Mouse (Mus musculus): Measurements from ENCODE around the gene Repin1. TPM values are rescaled to one million over a fixed set of nuclear protein-coding genes. Genes with fewer than 3 reads are reported as not detected.

Repin1 gene
- polyA plus RNA-seq, 1 experiment, result 15.3 TPM

DNA sequence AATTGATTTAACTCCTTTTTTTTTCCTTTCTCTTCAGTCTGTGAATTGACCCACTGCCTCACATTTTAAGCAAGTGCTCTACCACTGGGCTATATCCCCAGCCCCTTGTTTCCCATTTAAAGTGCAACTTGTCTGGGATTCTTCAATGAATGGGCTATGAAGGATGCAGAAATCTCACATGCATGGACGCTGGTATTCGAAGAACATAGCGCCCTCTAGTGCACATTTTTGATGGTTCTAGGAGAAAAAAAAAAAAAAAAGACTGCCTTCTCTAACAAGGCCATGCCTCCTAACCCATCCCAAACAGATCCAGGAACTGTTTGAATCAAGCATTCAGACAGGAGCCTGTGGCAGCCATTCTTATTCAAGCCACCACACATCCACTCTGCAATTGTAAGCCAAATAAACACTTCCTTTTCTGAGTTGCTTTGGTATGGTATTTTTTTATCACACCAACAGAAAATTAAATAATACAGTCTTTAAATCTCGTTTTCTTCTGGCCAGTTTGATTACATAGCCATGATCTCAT lies 49.1 kb downstream of the Repin1 start:
- no peak overlapping the region for H3K4me2 ChIP-seq (ENCODE audit: low read depth)
- H3K4me3 ChIP-seq, result no peak overlapping the region
- TF ChIP-seq REST (IDR thresholded peaks at IDR 0.05; ENCODE audit: insufficient read depth, insufficient read length), result no peak
- no peak for TF ChIP-seq TCF3 (IDR thresholded peaks at IDR 0.05; ENCODE audit: insufficient read length, low read depth)
- TF ChIP-seq CEBPB (IDR thresholded peaks at IDR 0.05; ENCODE audit: insufficient read depth, poor library complexity, severe bottlenecking), result no peak
- TF ChIP-seq TCF12 (IDR thresholded peaks at IDR 0.05; ENCODE audit: insufficient read depth, poor library complexity, severe bottlenecking), result no peak
- TF ChIP-seq POLR2A (IDR thresholded peaks at IDR 0.05; ENCODE audit: insufficient read length, low read depth), result no peak
- no peak for TF ChIP-seq E2F4 (IDR thresholded peaks at IDR 0.05; ENCODE audit: insufficient read depth)
- TF ChIP-seq POLR2AphosphoS2 (IDR thresholded peaks at IDR 0.05; ENCODE audit: insufficient read length, low read depth), result no peak
- TF ChIP-seq MYOD1 (IDR thresholded peaks at IDR 0.05; ENCODE audit: control insufficient read depth in 1 of 3, insufficient read length in 2 of 3, low read depth in 2 of 3), result no peak
- TF ChIP-seq SRF (IDR thresholded peaks at IDR 0.05; ENCODE audit: control insufficient read depth, insufficient read length, low read depth), result no peak
- TF ChIP-seq MAX (IDR thresholded peaks at IDR 0.05; ENCODE audit: low read depth), result no peak
- TF ChIP-seq MYOG (IDR thresholded peaks at IDR 0.05; ENCODE audit: control insufficient read depth in 1 of 3, insufficient read depth in 1 of 3, insufficient read length in 2 of 3, low read depth in 2 of 3), result no peak
- no peak for TF ChIP-seq USF1 (IDR thresholded peaks at IDR 0.05; ENCODE audit: low read depth)
- H3ac ChIP-seq (ENCODE audit: control insufficient read depth, insufficient read length), result no peak overlapping the region
- no peaks in the 10 kb centered on the region for H3K79me2 ChIP-seq (ENCODE audit: control insufficient read depth, insufficient read depth)
- peaks cover 6% of the 10 kb centered on the region for H3K27me3 ChIP-seq (ENCODE audit: control insufficient read depth, insufficient read depth, insufficient read length)
- no peaks in the 10 kb centered on the region for H3K36me3 ChIP-seq (ENCODE audit: control insufficient read depth, insufficient read depth)

DNA sequence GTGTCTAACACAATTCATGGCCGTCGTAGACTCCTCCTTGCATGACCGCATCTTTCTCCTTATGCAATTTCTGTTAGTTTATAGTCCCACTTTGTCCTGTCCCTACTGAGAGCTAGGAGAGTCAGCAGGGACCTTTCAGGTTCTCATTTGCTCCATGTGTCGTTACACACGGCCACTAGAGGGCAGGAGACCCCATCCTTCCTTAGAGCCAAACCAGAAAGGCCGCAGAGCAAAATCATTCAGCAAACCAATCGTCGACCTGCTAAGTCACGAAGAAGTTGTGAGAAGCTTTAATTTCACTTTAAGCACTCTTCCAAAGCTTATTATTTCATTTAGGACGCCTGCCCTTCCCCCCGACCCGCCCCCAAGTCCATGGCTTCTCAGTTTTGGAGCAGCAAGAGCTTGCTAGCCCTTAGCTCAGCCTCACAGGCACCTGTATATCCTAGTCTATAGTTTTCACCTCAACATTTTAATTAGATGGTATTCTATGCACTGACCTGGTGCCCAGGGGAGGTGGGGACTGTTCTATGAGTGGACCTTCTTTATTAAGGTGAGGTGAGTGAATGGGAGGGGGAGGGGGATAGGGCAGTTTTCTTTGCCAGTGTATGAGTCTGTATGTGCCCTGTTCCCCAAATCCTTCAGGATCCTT lies 52.1 kb downstream of the Repin1 start:
- no peak overlapping the region for H3ac ChIP-seq (ENCODE audit: control insufficient read depth, insufficient read length)
- no peaks in the 10 kb centered on the region for H3K36me3 ChIP-seq (ENCODE audit: control insufficient read depth, insufficient read depth)
- no peak overlapping the region for H3K4me3 ChIP-seq
- H3K4me2 ChIP-seq (ENCODE audit: low read depth), result peak overlapping the region; percentile 10
- TF ChIP-seq POLR2AphosphoS2 (IDR thresholded peaks at IDR 0.05; ENCODE audit: insufficient read length, low read depth), result no peak
- no peak for TF ChIP-seq CEBPB (IDR thresholded peaks at IDR 0.05; ENCODE audit: insufficient read depth, poor library complexity, severe bottlenecking)
- TF ChIP-seq TCF3 (IDR thresholded peaks at IDR 0.05; ENCODE audit: insufficient read length, low read depth), result no peak
- no peak for TF ChIP-seq MYOD1 (IDR thresholded peaks at IDR 0.05; ENCODE audit: control insufficient read depth in 1 of 3, insufficient read length in 2 of 3, low read depth in 2 of 3)
- TF ChIP-seq USF1 (IDR thresholded peaks at IDR 0.05; ENCODE audit: low read depth), result no peak
- TF ChIP-seq TCF12 (IDR thresholded peaks at IDR 0.05; ENCODE audit: insufficient read depth, poor library complexity, severe bottlenecking), result no peak
- no peak for TF ChIP-seq SRF (IDR thresholded peaks at IDR 0.05; ENCODE audit: control insufficient read depth, insufficient read length, low read depth)
- TF ChIP-seq MAX (IDR thresholded peaks at IDR 0.05; ENCODE audit: low read depth), result no peak
- TF ChIP-seq POLR2A (IDR thresholded peaks at IDR 0.05; ENCODE audit: insufficient read length, low read depth), result no peak
- no peak for TF ChIP-seq REST (IDR thresholded peaks at IDR 0.05; ENCODE audit: insufficient read depth, insufficient read length)
- no peak for TF ChIP-seq E2F4 (IDR thresholded peaks at IDR 0.05; ENCODE audit: insufficient read depth)
- TF ChIP-seq MYOG (IDR thresholded peaks at IDR 0.05; ENCODE audit: control insufficient read depth in 1 of 3, insufficient read depth in 1 of 3, insufficient read length in 2 of 3, low read depth in 2 of 3), result no peak
- peaks cover 6% of the 10 kb centered on the region for H3K27me3 ChIP-seq (ENCODE audit: control insufficient read depth, insufficient read depth, insufficient read length)
- H3K79me2 ChIP-seq (ENCODE audit: control insufficient read depth, insufficient read depth), result no peaks in the 10 kb centered on the region

DNA sequence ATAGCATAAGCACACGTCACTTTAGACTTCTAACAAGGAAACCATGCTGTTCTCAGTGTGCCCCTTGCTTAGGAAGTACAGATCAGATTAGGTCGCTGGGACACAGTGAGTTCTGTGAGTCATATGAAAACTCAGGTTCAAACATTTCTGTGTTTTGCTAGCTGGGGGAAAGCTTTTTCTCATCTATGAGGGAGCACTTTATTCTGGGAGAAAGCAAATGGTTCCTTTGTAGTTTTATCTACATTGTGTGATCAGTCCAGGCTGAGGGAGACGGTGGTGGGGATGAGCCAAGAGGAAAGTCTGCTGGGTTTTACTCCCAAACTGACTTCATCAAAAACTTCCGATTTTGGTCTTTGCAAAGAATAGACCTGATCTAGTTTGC lies 52.6 kb downstream of the Repin1 start:
- H3ac ChIP-seq (ENCODE audit: control insufficient read depth, insufficient read length), result no peak overlapping the region
- no peak for TF ChIP-seq MYOG (IDR thresholded peaks at IDR 0.05; ENCODE audit: control insufficient read depth in 1 of 3, insufficient read depth in 1 of 3, insufficient read length in 2 of 3, low read depth in 2 of 3)
- no peak for TF ChIP-seq TCF3 (IDR thresholded peaks at IDR 0.05; ENCODE audit: insufficient read length, low read depth)
- no peak for TF ChIP-seq USF1 (IDR thresholded peaks at IDR 0.05; ENCODE audit: low read depth)
- TF ChIP-seq SRF (IDR thresholded peaks at IDR 0.05; ENCODE audit: control insufficient read depth, insufficient read length, low read depth), result no peak
- no peak for TF ChIP-seq POLR2AphosphoS2 (IDR thresholded peaks at IDR 0.05; ENCODE audit: insufficient read length, low read depth)
- TF ChIP-seq MYOD1 (IDR thresholded peaks at IDR 0.05; ENCODE audit: control insufficient read depth in 1 of 3, insufficient read length in 2 of 3, low read depth in 2 of 3), result no peak
- no peak for TF ChIP-seq REST (IDR thresholded peaks at IDR 0.05; ENCODE audit: insufficient read depth, insufficient read length)
- peaks cover 6% of the 10 kb centered on the region for H3K27me3 ChIP-seq (ENCODE audit: control insufficient read depth, insufficient read depth, insufficient read length)
- no peak overlapping the region for H3K4me3 ChIP-seq
- no peak overlapping the region for H3K4me2 ChIP-seq (ENCODE audit: low read depth)
- no peaks in the 10 kb centered on the region for H3K79me2 ChIP-seq (ENCODE audit: control insufficient read depth, insufficient read depth)
- H3K36me3 ChIP-seq (ENCODE audit: control insufficient read depth, insufficient read depth), result no peaks in the 10 kb centered on the region

DNA sequence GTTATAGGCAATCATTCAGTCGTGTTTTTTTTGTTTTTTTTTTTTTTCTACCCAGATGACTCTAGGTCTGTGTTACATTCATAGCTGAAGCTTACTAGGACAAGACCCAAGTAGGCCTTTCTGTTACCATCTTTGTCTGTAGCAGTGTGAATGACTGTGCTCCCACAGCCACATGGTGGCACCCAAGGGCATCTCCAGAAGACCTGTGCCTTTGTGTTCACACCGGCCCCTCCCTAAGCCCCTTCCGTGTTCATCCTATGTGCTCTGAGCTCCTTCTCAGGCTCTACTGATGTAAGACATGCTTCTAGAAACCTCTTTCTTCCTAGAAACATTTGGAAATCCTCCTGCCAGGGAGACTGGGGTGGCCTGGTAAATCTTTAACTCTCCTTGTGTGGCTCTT lies 53.3 kb downstream of the Repin1 start, which contains the start of gene Gimap8:
Gene Gimap8, plus strand, starts transcription at position 240 of the 400 bp plus-strand sequence.
- no peak for TF ChIP-seq POLR2A (IDR thresholded peaks at IDR 0.05; ENCODE audit: insufficient read length, low read depth)
- no peak for TF ChIP-seq E2F4 (IDR thresholded peaks at IDR 0.05; ENCODE audit: insufficient read depth)
- no peak for TF ChIP-seq MYOD1 (IDR thresholded peaks at IDR 0.05; ENCODE audit: control insufficient read depth in 1 of 3, insufficient read length in 2 of 3, low read depth in 2 of 3)
- no peak for TF ChIP-seq POLR2AphosphoS2 (IDR thresholded peaks at IDR 0.05; ENCODE audit: insufficient read length, low read depth)
- TF ChIP-seq REST (IDR thresholded peaks at IDR 0.05; ENCODE audit: insufficient read depth, insufficient read length), result no peak
- no peak for TF ChIP-seq MAX (IDR thresholded peaks at IDR 0.05; ENCODE audit: low read depth)
- TF ChIP-seq MYOG (IDR thresholded peaks at IDR 0.05; ENCODE audit: control insufficient read depth in 1 of 3, insufficient read depth in 1 of 3, insufficient read length in 2 of 3, low read depth in 2 of 3), result no peak
- TF ChIP-seq CEBPB (IDR thresholded peaks at IDR 0.05; ENCODE audit: insufficient read depth, poor library complexity, severe bottlenecking), result no peak
- TF ChIP-seq TCF12 (IDR thresholded peaks at IDR 0.05; ENCODE audit: insufficient read depth, poor library complexity, severe bottlenecking), result no peak
- TF ChIP-seq TCF3 (IDR thresholded peaks at IDR 0.05; ENCODE audit: insufficient read length, low read depth), result no peak
- TF ChIP-seq SRF (IDR thresholded peaks at IDR 0.05; ENCODE audit: control insufficient read depth, insufficient read length, low read depth), result no peak
- TF ChIP-seq USF1 (IDR thresholded peaks at IDR 0.05; ENCODE audit: low read depth), result no peak
- Histone ChIP-seq H3K36me3 (ENCODE audit: control insufficient read depth, insufficient read depth) (no peaks in the 10 kb centered on the region), H3K4me3 (no peak within 1 kb of the TSS), H3K79me2 (ENCODE audit: control insufficient read depth, insufficient read depth) (no peaks in the 10 kb centered on the region), H3K4me2 (ENCODE audit: low read depth) (no peak within 1 kb of the TSS), H3K27me3 (ENCODE audit: control insufficient read depth, insufficient read depth, insufficient read length) (peaks cover 6% of the 10 kb centered on the region), H3ac (ENCODE audit: control insufficient read depth, insufficient read length) (no peak within 1 kb of the TSS)
